Mouse (Mus musculus) stomach, postnatal 0 days (tissue): ENCODE measurements around the gene Olfr1469. TPM values are rescaled to one million over a fixed set of nuclear protein-coding genes. Genes with fewer than 3 reads are reported as not detected.
"Not testable (repeated sequence)": the region's sequence is repeated elsewhere in the genome, so short reads cannot be mapped to it uniquely, and the experiment has no call there.

Source experiments
- ATAC-seq: fragments of 200-750 bp; cut with Nextera tagmentation; 2 replicates; pipeline ENCODE4 v1.8.0; 2017; ENCODE audit not compliant: low FRiP score, low TSS enrichment
- DNase-seq: peaks from one replicate; pipeline ENCODE4 v3.0.0-alpha.2; 2016; ENCODE audit warnings: low spot score
- H3K27ac ChIP-seq: fragments of 300-500 bp; sonication (generic); replicated peaks from 2 replicates; pipeline ENCODE4 v1.5.1; 2014; ENCODE audit warnings: mild to moderate bottlenecking, control low read depth
- H3K27me3 ChIP-seq: fragments of 300-500 bp; sonication (generic); 2 replicates; pipeline ENCODE4 v1.6.1; 2014; ENCODE audit warnings: low read length; ENCODE audit not compliant: control insufficient read depth, insufficient read depth
- H3K36me3 ChIP-seq: fragments of 300-500 bp; sonication (generic); 2 replicates; pipeline ENCODE4 v1.6.1; 2014; ENCODE audit warnings: low read length, mixed read lengths; ENCODE audit not compliant: control insufficient read depth, insufficient read depth
- H3K4me1 ChIP-seq: fragments of 300-500 bp; sonication (generic); replicated peaks from 2 replicates; pipeline ENCODE4 v1.6.1; 2014; ENCODE audit warnings: antibody characterized with exemption; ENCODE audit not compliant: control insufficient read depth, insufficient read depth
- H3K4me2 ChIP-seq: fragments of 300-500 bp; sonication (generic); replicated peaks from 2 replicates; pipeline ENCODE4 v1.6.1; 2014; ENCODE audit warnings: low read depth, mild to moderate bottlenecking, control low read depth, moderate library complexity
- H3K4me3 ChIP-seq: fragments of 300-500 bp; sonication (generic); 2 replicates; pipeline ENCODE4 v1.5.1; 2014; ENCODE audit warnings: low read depth, low read length, control low read depth
- H3K9ac ChIP-seq: fragments of 300-500 bp; sonication (generic); 2 replicates; pipeline ENCODE4 v1.6.1; 2014; ENCODE audit warnings: mild to moderate bottlenecking, low read length, control low read depth, mixed read lengths
- H3K9me3 ChIP-seq: fragments of 300-500 bp; sonication (generic); 2 replicates; pipeline ENCODE4 v1.6.1; 2016; ENCODE audit warnings: low read length; ENCODE audit not compliant: control insufficient read depth
- CTCF ChIP-seq: IDR thresholded peaks from 2 replicates; pipeline ENCODE4 v1.5.1; 2016; ENCODE audit warnings: antibody characterized with exemption, low read depth, mild to moderate bottlenecking, moderate library complexity
- EP300 ChIP-seq: optimal IDR thresholded peaks from 2 replicates; pipeline ENCODE3; 2016; ENCODE audit warnings: antibody characterized with exemption
- WGBS: fragments of 180-500 bp; shearing (Covaris S2); extraction: QIAGEN DNeasy Blood & Tissue Kit; methylation state at CpG from one replicate; pipeline ENCODE4 v1.1.7; 2014; 5-methylcytosine and 5-hydroxymethylcytosine counted together
- polyA plus RNA-seq: library from polyadenylated mRNA; unstranded; fragments of >200 nt; fragmentation: Nextera tagmentation; extraction: Ambion mirVana; gene quantifications from 2 replicates; pipeline ENCODE4 v1.2.1, GENCODE M21; 2015

Olfr1469 gene
- polyA plus RNA-seq, result not detected in 2 replicates

DNA sequence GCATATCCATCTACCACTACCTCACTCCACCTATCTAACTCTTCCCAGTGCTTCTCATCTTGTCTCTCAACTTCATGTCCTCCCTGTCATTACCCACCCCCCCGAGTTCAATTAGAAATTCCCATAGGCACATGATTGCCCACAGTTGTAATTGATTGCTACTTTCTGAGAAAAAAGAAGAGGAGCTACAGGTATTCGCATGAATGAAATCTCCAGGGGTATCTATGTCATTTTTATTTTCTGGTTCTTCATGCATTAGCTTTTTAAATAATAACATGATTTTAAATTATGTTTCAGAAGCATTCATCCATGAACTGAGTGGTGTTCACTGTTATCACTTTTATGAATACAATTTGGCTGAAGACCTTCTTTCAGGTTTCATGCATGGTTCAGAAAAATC, at the start of gene Olfr1469:
Gene Olfr1469, plus strand, starts transcription at position 301 of the 400 bp plus-strand sequence.
- Histone ChIP-seq H3K9me3 (no peaks in the 10 kb centered on the region), H3K4me1 (no peaks in the 10 kb centered on the region), H3K27me3 (no peaks in the 10 kb centered on the region), H3K36me3 (no peaks in the 10 kb centered on the region), H3K4me2 (no peak within 1 kb of the TSS), H3K4me3 (no peak within 1 kb of the TSS), H3K27ac (no peak within 1 kb of the TSS), H3K9ac (no peak within 1 kb of the TSS)
- ATAC-seq (no peak), DNase-seq (no peak)
- TF ChIP-seq CTCF (no peak), EP300 (no peak)
- 72% methylated on average over 2 of the region's 2 CpGs for WGBS

DNA sequence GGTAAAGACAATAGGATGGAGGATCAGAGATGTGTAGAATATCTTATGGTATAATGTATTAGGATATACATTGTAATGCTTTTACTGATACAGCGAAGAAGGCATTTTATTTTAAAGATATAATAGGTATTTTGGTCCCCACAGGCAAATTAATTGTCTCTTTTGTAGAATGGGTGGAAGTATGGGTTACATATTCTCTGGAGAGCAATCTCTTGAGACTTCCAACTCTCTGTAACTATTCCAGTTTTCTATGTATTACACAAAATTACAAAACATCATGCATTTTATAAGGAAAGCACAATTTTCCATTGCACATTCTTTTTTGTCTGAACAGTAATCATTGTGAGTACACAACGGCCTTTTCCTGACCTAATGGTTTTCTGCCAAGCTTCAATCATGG, 45.7 kb upstream of the Olfr1469 start, which contains the start of gene Olfr1467:
Gene Olfr1467, plus strand, starts transcription at position 301 of the 400 bp plus-strand sequence.
- Histone ChIP-seq H3K27ac (no peak within 1 kb of the TSS), H3K9me3 (no peaks in the 10 kb centered on the region), H3K4me2 (no peak within 1 kb of the TSS), H3K9ac (no peak within 1 kb of the TSS), H3K4me1 (no peaks in the 10 kb centered on the region), H3K4me3 (no peak within 1 kb of the TSS), H3K27me3 (no peaks in the 10 kb centered on the region), H3K36me3 (no peaks in the 10 kb centered on the region)
- 66% methylated on average over 2 of the region's 2 CpGs for WGBS
- ATAC-seq (no peak), DNase-seq (no peak)
- TF ChIP-seq EP300 (no peak), CTCF (no peak)

DNA sequence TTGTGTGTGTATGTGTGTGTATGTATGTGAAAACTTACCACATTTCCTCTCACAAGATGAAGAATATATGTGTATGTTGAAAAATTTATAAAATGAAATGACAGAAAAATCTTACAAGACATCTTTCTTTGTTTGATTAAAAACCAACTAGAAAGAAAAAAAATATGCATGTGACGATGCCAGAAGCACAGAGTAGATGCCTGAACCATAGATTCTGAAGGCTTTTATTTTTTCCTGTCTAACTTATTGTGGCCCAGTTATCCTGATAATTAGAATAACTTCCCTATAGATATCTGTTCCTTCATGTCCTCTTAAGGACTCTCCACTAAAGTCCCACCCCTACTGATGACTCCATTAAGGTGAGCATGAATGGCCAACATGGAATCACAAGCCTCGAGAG, 35.5 kb downstream of the Olfr1469 start, which contains the start of gene Olfr1471:
Gene Olfr1471, plus strand, starts transcription at position 301 of the 400 bp plus-strand sequence.
- WGBS, result 65% methylated on average over 2 of the region's 2 CpGs
- not testable (repeated sequence) for H3K9ac ChIP-seq, H3K9me3 ChIP-seq, H3K36me3 ChIP-seq, H3K4me1 ChIP-seq, H3K4me2 ChIP-seq, DNase-seq, H3K4me3 ChIP-seq, H3K27me3 ChIP-seq, ATAC-seq, H3K27ac ChIP-seq

DNA sequence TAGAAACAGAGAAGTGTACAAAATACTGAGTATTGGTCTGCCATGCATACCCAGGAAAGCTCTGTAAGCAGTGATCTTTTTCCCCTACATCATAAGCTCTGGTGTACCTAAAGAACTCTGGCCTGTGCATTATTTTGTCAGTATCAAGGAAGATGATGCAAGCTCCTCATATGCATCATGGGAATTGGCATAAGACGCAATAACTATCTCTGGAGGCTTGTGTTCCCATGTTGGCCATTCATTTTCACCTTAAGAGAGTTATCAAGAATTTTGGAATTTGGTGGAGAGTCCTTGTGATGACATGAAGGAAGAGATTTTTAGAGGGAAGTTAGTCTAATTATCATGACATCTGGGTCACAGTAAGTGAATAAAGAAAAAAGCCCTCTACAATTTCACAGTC, 48.3 kb downstream of the Olfr1469 start, which contains the start of gene Olfr1472:
Gene Olfr1472, minus strand, starts transcription at position 101 of the 400 bp plus-strand sequence.
- no peak within 1 kb of the TSS for H3K27ac ChIP-seq
- H3K4me2 ChIP-seq, result no peak within 1 kb of the TSS
- H3K27me3 ChIP-seq, result no peaks in the 10 kb centered on the region
- TF ChIP-seq CTCF, result no peak
- H3K9ac ChIP-seq, result no peak within 1 kb of the TSS
- no peaks in the 10 kb centered on the region for H3K36me3 ChIP-seq
- no peak for ATAC-seq
- 76% methylated on average over 1 of the region's 1 CpGs for WGBS
- H3K9me3 ChIP-seq, result no peaks in the 10 kb centered on the region
- H3K4me3 ChIP-seq, result no peak within 1 kb of the TSS
- no peak for DNase-seq
- no peaks in the 10 kb centered on the region for H3K4me1 ChIP-seq

Other genes with a start within 250 kb of the Olfr1469 start
- not detected in 2 replicates for gene Olfr1461, start 244.8 kb upstream of the Olfr1469 start, polyA plus RNA-seq
- gene Olfr1462, start 222.1 kb upstream of the Olfr1469 start, polyA plus RNA-seq, result not detected in 2 replicates
- not detected in 2 replicates for gene Olfr1463, start 176.5 kb upstream of the Olfr1469 start, polyA plus RNA-seq
- not detected in 2 replicates for gene Olfr1465, start 92.3 kb upstream of the Olfr1469 start, polyA plus RNA-seq
- not detected in 2 replicates for gene Olfr1466, start 69.0 kb upstream of the Olfr1469 start, polyA plus RNA-seq
- 0.04 TPM in 1 of 2 replicates, not detected in the other for gene Olfr1467, start 45.6 kb upstream of the Olfr1469 start, polyA plus RNA-seq
- gene Olfr1471, start 35.6 kb downstream of the Olfr1469 start, polyA plus RNA-seq, result not detected in 2 replicates
- gene Olfr1472, start 48.2 kb downstream of the Olfr1469 start, polyA plus RNA-seq, result not detected in 2 replicates
- gene Olfr1474, start 61.7 kb downstream of the Olfr1469 start, polyA plus RNA-seq, result not detected in 2 replicates
- gene Olfr1475, start 72.3 kb downstream of the Olfr1469 start, polyA plus RNA-seq, result not detected in 2 replicates
- gene Olfr1477, start 92.7 kb downstream of the Olfr1469 start, polyA plus RNA-seq, result not detected in 2 replicates
- gene Olfr1480, start 120.1 kb downstream of the Olfr1469 start, polyA plus RNA-seq, result not detected in 2 replicates
- gene Olfr1484, start 175.7 kb downstream of the Olfr1469 start, polyA plus RNA-seq, result not detected in 2 replicates
- gene Olfr1487, start 209.5 kb downstream of the Olfr1469 start, polyA plus RNA-seq, result not detected in 2 replicates
- gene Olfr1489, start 223.8 kb downstream of the Olfr1469 start, polyA plus RNA-seq, result 0.01 TPM in 1 of 2 replicates, not detected in the other
- not detected in 2 replicates for gene Olfr1490, start 243.2 kb downstream of the Olfr1469 start, polyA plus RNA-seq